Mouse (Mus musculus): ENCODE results near the gene Zfhx2. TPM values are rescaled to one million over a fixed set of nuclear protein-coding genes. Genes with fewer than 3 reads are reported as not detected.
A peak's percentile ranks its signal among the peaks of the same experiment; 100 is the strongest.

The Zfhx2 gene
- total and polyA plus RNA-seq, 3 experiments: 0.42 to 3.2 TPM; not detected in 1

DNA sequence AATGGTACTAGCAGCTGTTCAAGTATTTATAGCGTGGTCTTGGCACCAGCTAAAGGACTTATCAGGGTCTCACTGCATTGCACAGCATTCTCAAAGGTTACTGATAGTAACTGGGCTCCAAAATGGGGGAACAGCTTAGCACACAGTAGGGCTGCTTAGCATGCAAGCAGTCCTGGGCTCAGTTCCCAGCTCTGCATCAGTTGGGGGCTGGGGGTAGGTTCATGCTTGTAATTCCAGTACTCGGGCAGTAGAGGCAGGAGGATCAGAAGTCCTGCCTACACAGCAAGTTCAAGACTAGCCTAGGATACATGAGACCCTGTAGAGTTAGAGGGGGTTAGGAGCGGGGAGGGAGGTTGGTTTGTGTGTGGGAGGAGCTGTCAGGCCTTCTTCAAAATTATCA lies 15.2 kb downstream of the Zfhx2 start:
- Histone ChIP-seq H3K4me1 (ENCODE audit: control insufficient read depth in 1 of 2, insufficient read depth in 2 of 2, low read length in 2 of 2) (peaks cover 0 to 12% of the 10 kb centered on the region in 2 experiments; a peak in 2 of 4 replicates), H3K4me3 (ENCODE audit: control insufficient read depth in 1 of 2, insufficient read depth in 1 of 2, low read depth in 2 of 2, low read length in 2 of 2) (no peak overlapping the region), H3K27ac (ENCODE audit: control insufficient read depth, low read depth, low read length) (no peak overlapping the region), H3K27me3 (ENCODE audit: control insufficient read depth in 1 of 2, insufficient read depth in 2 of 2, low read length in 2 of 2) (no peaks in the 10 kb centered on the region), H3K9ac (ENCODE audit: control insufficient read depth, low read depth, low read length, poor library complexity, severe bottlenecking) (no peak overlapping the region), H3K79me2 (ENCODE audit: control insufficient read depth, insufficient read depth, low read length, poor library complexity) (no peaks in the 10 kb centered on the region), H3K36me3 (ENCODE audit: control insufficient read depth in 1 of 2, insufficient read depth in 2 of 2, low read length in 2 of 2) (no peaks in the 10 kb centered on the region), H3K9me3 (replicated peaks; ENCODE audit: insufficient read depth, low read length) (no peaks in the 10 kb centered on the region)
- TF ChIP-seq ZKSCAN1 (IDR thresholded peaks at IDR 0.05; ENCODE audit: low read depth, low read length): peak; percentile 90
- TF ChIP-seq JUND (IDR thresholded peaks at IDR 0.05; ENCODE audit: low read depth, low read length): no peak
- no peak for TF ChIP-seq TCF12 (IDR thresholded peaks at IDR 0.05; ENCODE audit: low read depth, low read length)
- no peak for TF ChIP-seq CHD1 (IDR thresholded peaks at IDR 0.05; ENCODE audit: low read depth, low read length)
- no peak for TF ChIP-seq POLR2AphosphoS5 (IDR thresholded peaks at IDR 0.05; ENCODE audit: borderline replicate concordance, low read depth, low read length)
- 0 out of 6 replicates have a peak, but pooled peaks of 1 of the 3 experiments have one; percentile 7 for TF ChIP-seq CTCF (IDR thresholded peaks at IDR 0.05 in 2 of 3, conservative IDR thresholded peaks at IDR 0.05 in 1 of 3; ENCODE audit: control insufficient read depth in 1 of 3, insufficient read depth in 1 of 3, low read depth in 2 of 3, low read length in 3 of 3, poor library complexity in 1 of 3, severe bottlenecking in 1 of 3)
- DNase-seq (ENCODE audit: low read depth, low spot score): peak; percentile 40

DNA sequence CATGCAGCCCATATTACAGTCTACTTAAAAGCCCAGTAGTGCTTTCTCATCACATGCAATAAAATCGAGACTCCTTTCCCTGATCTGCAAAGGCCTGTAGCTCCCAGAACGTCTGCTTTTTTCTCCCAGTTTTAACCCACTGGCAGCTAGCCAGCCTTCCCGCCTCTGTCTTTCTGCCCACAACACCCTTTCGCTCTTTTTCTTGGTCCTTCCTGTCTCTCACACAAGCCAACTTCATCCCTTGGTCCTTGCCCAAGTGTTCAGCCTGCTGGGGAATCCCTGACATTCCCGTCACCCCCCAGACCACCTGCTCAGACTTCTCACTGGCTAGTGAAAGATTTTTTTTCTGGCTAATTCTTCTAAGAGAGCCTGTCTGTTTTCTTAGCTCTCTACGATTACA lies 15.9 kb downstream of the Zfhx2 start:
- H3K27me3 ChIP-seq (ENCODE audit: control insufficient read depth in 1 of 2, insufficient read depth in 2 of 2, low read length in 2 of 2): no peaks in the 10 kb centered on the region
- H3K27ac ChIP-seq (ENCODE audit: control insufficient read depth, low read depth, low read length): no peak overlapping the region
- no peak for DNase-seq (ENCODE audit: low read depth, low spot score)
- no peak overlapping the region for H3K4me3 ChIP-seq (ENCODE audit: control insufficient read depth in 1 of 2, insufficient read depth in 1 of 2, low read depth in 2 of 2, low read length in 2 of 2)
- TF ChIP-seq POLR2AphosphoS5 (IDR thresholded peaks at IDR 0.05; ENCODE audit: borderline replicate concordance, low read depth, low read length) (no peak), MAZ (IDR thresholded peaks at IDR 0.05; ENCODE audit: low read depth, low read length) (no peak), RAD21 (IDR thresholded peaks at IDR 0.05; ENCODE audit: low read depth, low read length) (no peak), ZKSCAN1 (IDR thresholded peaks at IDR 0.05; ENCODE audit: low read depth, low read length) (no peak), GABPA (IDR thresholded peaks at IDR 0.05; ENCODE audit: low read depth, low read length) (no peak), EP300 (IDR thresholded peaks at IDR 0.05; ENCODE audit: low read depth in 1 of 2, low read length in 2 of 2) (no peak), ZC3H11A (IDR thresholded peaks at IDR 0.05; ENCODE audit: low read depth, low read length) (no peak), NRF1 (IDR thresholded peaks at IDR 0.05; ENCODE audit: insufficient read depth, low read depth, low read length, poor library complexity, severe bottlenecking) (no peak), GATA1 (IDR thresholded peaks at IDR 0.05; ENCODE audit: low read depth, low read length) (no peak), KAT2A (conservative IDR thresholded peaks at IDR 0.05; ENCODE audit: low read depth, low read length) (no peak), ETS1 (IDR thresholded peaks at IDR 0.05; ENCODE audit: low read depth, low read length) (no peak), MAFK (IDR thresholded peaks at IDR 0.05; ENCODE audit: borderline replicate concordance, low read depth, low read length) (no peak), MEF2A (IDR thresholded peaks at IDR 0.05; ENCODE audit: extremely low read depth, insufficient replicate concordance, low read depth, low read length, poor library complexity, severe bottlenecking) (no peak), ZMIZ1 (IDR thresholded peaks at IDR 0.05; ENCODE audit: low read depth, low read length) (no peak), E2F4 (IDR thresholded peaks at IDR 0.05; ENCODE audit: borderline replicate concordance, low read depth, low read length) (no peak)
- H3K4me1 ChIP-seq (ENCODE audit: control insufficient read depth in 1 of 2, insufficient read depth in 2 of 2, low read length in 2 of 2): peaks cover 0 to 12% of the 10 kb centered on the region in 2 experiments; a peak in 2 of 4 replicates
- H3K36me3 ChIP-seq (ENCODE audit: control insufficient read depth in 1 of 2, insufficient read depth in 2 of 2, low read length in 2 of 2): no peaks in the 10 kb centered on the region
- no peak overlapping the region for H3K9ac ChIP-seq (ENCODE audit: control insufficient read depth, low read depth, low read length, poor library complexity, severe bottlenecking)
- no peaks in the 10 kb centered on the region for H3K9me3 ChIP-seq (replicated peaks; ENCODE audit: insufficient read depth, low read length)
- no peaks in the 10 kb centered on the region for H3K79me2 ChIP-seq (ENCODE audit: control insufficient read depth, insufficient read depth, low read length, poor library complexity)

Data from MEL (cell line).